Mouse (Mus musculus): ENCODE measurements around the gene Qsox2. TPM values are rescaled to one million over a fixed set of nuclear protein-coding genes. Genes with fewer than 3 reads are reported as not detected.

Gene Qsox2
- polyA plus RNA-seq, 1 experiment from 2014 or later: 13.5 TPM

DNA sequence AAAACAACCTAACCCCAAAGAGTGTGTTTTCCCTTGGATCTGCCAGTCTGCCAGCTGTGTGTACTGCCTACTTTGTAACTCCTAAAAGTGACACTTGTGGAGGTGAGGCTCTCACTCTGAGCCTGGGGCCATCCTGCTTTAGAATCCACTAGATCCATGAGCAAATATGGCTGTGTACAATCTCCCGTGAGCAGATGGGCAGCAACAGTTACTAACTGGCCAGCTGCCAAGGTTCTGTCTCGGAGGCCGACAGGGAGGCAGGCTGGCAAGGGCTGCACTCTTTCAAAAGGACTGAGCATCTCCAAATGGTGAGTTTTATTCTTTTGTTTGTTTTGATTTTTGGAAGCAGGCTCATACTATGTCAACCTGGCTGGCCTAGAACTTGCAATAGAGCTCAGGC is 22.8 kb downstream of the Qsox2 start:
- Histone ChIP-seq H3K4me3 (no peak overlapping the region), H3K9ac (no peak overlapping the region), H3K4me1 (peaks cover 17% of the 10 kb centered on the region), H3K36me3 (ENCODE audit: poor library complexity, severe bottlenecking) (peaks cover 86% of the 10 kb centered on the region), H3K27ac (peak overlapping the region; percentile 59), H3K4me2 (no peak overlapping the region), H3K27me3 (no peaks in the 10 kb centered on the region), H3K9me3 (replicated peaks) (no peaks in the 10 kb centered on the region)
- 15% methylated on average over 3 of the region's 3 CpGs for WGBS
- ATAC-seq: peak; percentile 59; the same call in 1 of the 2 replicates

DNA sequence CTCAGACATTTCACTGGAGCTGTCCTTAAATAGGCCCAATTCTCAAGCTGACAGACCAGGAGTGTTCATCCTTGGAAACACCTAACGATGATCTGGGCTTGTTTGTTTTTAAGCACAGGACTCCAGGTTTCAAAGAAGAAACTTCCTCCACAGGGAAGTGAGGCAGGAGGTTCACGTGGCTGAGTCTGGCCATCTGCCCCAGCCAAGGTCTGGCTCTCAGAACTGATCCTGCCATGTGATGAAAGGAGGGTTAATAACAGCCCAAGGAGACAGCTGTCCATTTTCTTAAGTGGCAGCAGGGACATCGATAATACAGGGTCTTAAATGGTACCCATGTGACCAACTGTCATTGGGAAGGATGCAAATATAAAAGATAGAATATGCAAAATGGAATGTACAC is 27.8 kb downstream of the Qsox2 start:
- Histone ChIP-seq H3K9me3 (replicated peaks) (no peaks in the 10 kb centered on the region), H3K4me3 (no peak overlapping the region), H3K27ac (no peak overlapping the region), H3K4me1 (peaks cover 38% of the 10 kb centered on the region), H3K27me3 (peaks cover 42% of the 10 kb centered on the region), H3K9ac (no peak overlapping the region), H3K36me3 (ENCODE audit: poor library complexity, severe bottlenecking) (peaks cover 48% of the 10 kb centered on the region), H3K4me2 (no peak overlapping the region)
- ATAC-seq: no peak
- WGBS: 70% methylated on average over 3 of the region's 3 CpGs

DNA sequence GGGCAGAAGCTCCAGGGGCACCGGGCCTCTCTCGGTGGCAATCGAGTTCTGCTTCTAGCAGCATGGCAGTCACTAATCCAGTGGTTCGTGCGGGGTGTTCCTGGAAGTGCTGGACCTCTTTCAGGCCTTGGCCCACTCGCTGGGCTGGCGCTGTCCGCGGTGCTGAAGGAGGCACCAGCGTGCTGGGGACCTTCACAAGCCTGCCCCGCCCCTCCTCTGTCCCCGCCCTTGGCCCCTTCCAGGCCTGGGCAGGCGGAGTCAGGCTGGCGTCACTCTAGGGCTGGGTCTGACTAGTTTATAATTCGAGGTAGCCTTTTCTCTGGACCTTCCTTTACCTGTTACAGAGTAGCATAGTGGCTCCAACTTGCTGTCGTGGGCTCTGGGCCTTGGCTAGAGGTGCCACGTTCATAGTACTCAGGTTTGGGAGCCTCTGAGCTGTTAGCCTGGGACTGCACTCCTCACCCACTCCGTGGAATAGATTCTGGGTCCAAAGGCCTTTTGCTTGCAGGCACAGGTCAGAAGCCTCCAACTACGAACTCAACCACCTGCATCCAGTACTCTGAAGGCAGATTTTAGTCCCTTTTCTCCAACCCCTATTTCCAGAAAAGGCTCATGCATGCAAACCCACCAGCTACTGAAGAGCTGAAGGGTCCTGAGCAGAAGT is 29.1 kb downstream of the Qsox2 start, which contains the start of gene Lhx3:
Gene Lhx3, minus strand, starts transcription at position 164 of the 664 bp plus-strand sequence.
- H3K27ac ChIP-seq: no peak within 1 kb of the TSS
- ATAC-seq: 0 out of 2 replicates have a peak, but pooled peaks have one; percentile 21
- peaks cover 38% of the 10 kb centered on the region for H3K36me3 ChIP-seq (ENCODE audit: poor library complexity, severe bottlenecking)
- H3K4me3 ChIP-seq: no peak within 1 kb of the TSS
- 6% methylated on average over 19 of the region's 19 CpGs for WGBS
- no peak within 1 kb of the TSS for H3K9ac ChIP-seq
- H3K4me1 ChIP-seq: peaks cover 29% of the 10 kb centered on the region
- H3K4me2 ChIP-seq: no peak within 1 kb of the TSS
- peaks cover 55% of the 10 kb centered on the region for H3K27me3 ChIP-seq
- no peaks in the 10 kb centered on the region for H3K9me3 ChIP-seq (replicated peaks)

DNA sequence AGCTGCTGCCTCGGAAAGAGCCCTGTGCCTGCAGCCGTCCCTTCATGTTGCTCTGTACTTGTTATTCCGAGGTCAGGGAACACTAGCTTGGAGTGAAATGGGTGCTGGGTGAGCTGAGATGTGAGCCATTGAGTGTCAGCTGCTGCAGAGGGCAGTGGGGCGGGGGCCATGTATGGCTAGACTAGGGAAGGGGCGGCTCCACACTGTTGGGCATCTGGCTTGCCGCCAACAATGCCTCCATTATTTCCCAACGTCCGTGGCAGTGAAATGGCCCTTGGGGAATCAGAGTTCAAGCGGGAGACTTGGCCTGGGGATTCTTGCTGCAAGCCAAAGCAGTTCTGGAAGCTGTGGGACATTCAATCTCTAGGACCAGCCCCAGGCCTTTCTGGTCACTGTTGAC is 29.8 kb downstream of the Qsox2 start:
- Histone ChIP-seq H3K9ac (no peak overlapping the region), H3K27ac (no peak overlapping the region), H3K4me2 (no peak overlapping the region), H3K36me3 (ENCODE audit: poor library complexity, severe bottlenecking) (peaks cover 32% of the 10 kb centered on the region), H3K27me3 (peaks cover 62% of the 10 kb centered on the region), H3K9me3 (replicated peaks) (no peaks in the 10 kb centered on the region), H3K4me1 (peaks cover 34% of the 10 kb centered on the region), H3K4me3 (no peak overlapping the region)
- WGBS: 3% methylated on average over 9 of the region's 9 CpGs
- ATAC-seq: 0 out of 2 replicates have a peak, but pooled peaks have one; percentile 41

DNA sequence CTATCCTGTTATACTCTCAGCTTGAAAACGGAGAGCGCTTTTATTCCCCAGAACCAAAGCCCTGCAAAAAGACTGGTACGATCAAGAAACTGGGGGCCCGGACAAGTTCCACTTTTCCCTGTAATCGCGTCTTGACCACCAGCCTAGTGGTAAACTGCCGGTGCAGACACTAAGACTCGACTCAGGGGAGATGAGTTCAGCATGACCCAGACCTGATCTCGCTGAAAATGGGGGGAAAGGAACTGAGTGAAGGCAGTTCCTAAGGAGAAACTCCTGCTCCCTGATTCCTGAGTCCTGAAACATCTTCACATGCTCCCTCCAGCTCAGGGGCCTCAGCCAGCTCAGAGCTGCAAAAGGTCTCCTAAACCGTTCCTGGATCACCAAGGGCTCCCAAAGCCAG is 31.6 kb downstream of the Qsox2 start:
- no peak overlapping the region for H3K9ac ChIP-seq
- 8% methylated on average over 10 of the region's 10 CpGs for WGBS

DNA sequence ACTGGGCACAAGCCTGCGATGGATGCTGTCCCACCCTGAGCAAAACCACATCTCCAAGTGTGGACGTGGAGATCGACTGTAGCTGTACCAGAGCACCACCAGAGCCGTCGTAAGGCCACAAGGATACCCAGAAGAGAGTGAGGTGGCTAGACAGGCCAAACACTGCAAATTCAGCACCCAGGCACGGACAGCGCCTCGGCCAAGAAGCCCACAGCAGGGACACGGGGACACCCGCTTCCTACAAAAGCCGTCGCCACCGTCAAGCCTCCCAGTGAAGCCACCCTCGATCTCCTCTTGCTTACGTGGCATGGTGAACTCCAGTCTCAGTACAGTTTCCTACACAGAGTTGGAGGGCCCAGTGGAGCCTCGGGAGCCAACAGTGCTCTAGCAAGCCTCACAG is 32.2 kb downstream of the Qsox2 start:
- H3K4me1 ChIP-seq: peaks cover 42% of the 10 kb centered on the region
- no peak overlapping the region for H3K4me3 ChIP-seq
- H3K9me3 ChIP-seq (replicated peaks): no peaks in the 10 kb centered on the region
- 2% methylated on average over 16 of the region's 16 CpGs for WGBS
- no peak overlapping the region for H3K4me2 ChIP-seq
- no peak overlapping the region for H3K9ac ChIP-seq
- H3K36me3 ChIP-seq (ENCODE audit: poor library complexity, severe bottlenecking): peaks cover 8% of the 10 kb centered on the region
- peaks cover 87% of the 10 kb centered on the region for H3K27me3 ChIP-seq
- H3K27ac ChIP-seq: no peak overlapping the region
- no peak for ATAC-seq

More for the DNA sequence above, 31.6 kb downstream of the Qsox2 start:
- Histone ChIP-seq H3K4me3 (no peak overlapping the region), H3K9me3 (replicated peaks) (no peaks in the 10 kb centered on the region), H3K27me3 (peaks cover 80% of the 10 kb centered on the region), H3K36me3 (ENCODE audit: poor library complexity, severe bottlenecking) (peaks cover 14% of the 10 kb centered on the region), H3K4me2 (no peak overlapping the region), H3K27ac (no peak overlapping the region), H3K4me1 (peaks cover 42% of the 10 kb centered on the region)
- no peak for ATAC-seq

DNA sequence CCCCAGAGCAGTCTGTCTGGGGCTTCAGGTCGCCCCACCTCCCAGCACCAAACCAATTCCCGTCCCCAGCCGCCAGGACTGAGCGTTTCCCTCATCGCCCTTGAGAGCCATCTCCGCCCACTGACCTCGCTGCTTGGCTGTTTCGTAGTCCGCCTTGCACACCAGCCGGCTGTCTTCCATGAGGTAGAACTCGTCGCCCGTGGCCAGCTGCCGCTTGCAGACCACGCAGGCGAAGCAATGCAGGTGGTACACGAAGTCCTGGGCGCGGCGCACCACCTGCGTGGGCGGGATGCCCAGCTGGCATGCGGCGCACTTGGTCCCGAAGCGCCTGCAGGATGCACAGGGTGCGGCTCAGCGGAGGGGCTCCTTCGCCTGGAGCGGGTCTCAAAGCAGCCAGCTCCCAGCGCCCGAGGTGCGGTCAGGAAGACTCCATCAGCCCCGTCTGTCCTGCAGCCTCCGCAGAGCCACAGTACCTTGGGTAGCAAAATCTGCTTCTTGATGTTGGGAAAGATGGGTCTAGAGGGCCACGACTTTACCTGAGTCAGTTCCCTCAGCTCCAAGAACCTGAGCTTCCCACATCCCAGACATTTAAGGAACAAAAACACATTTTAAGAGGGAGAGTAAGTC is 34.4 kb downstream of the Qsox2 start:
- Histone ChIP-seq H3K4me3 (peak overlapping the region; percentile 10; the same call in 1 of the 2 replicates), H3K4me2 (peak overlapping the region; percentile 26), H3K36me3 (ENCODE audit: poor library complexity, severe bottlenecking) (no peaks in the 10 kb centered on the region), H3K9me3 (replicated peaks) (no peaks in the 10 kb centered on the region), H3K27me3 (peaks cover 100% of the 10 kb centered on the region), H3K9ac (no peak overlapping the region), H3K4me1 (peaks cover 39% of the 10 kb centered on the region), H3K27ac (no peak overlapping the region)
- ATAC-seq: no peak
- under 1% methylated on average over 36 of the region's 36 CpGs for WGBS

DNA sequence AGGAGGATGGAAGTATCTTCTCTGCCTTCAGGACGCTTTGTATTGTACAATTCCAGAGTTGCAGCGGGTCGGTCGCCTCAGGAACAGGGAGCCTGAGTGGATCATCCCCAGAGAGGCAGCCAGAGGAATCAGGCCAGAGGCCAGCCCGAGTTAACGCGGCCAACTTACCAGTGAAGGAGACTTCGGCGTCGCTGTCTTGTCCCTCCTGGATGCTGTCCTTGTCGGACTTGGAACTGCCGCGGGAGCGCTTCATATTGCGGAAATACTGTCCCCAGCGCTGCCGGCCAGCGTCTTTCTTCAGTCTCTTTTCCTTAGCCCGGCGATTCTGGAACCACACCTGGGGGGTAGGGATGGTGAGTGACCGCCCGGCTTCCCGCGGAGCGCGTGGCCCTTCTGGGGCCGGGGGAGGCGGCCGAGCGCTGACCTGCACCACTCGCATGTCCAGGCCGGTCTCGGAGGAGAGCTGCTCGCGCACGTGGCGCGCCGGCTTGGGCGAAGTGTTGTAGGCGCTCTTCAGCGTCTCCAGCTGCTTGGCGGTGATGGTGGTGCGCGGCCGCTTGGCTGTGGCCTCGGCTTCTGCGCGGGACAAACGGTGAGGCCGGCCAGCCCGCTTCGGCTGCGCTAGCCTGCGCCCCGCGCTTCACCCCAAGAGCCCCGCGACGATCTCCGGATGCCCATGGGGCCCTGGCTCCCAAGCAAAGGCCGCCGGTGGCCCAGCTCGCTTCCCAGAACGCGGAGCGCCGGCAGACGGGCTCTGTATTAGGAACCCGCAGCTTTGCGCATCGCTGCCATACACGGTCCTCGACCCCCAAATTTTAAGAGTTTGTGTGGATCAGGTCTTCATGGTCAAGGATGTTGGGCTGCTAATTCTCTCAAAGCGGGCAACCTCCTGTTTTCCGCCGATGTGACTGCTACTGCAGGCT is 35.1 kb downstream of the Qsox2 start:
- Histone ChIP-seq H3K9me3 (replicated peaks) (no peaks in the 10 kb centered on the region), H3K4me1 (peaks cover 37% of the 10 kb centered on the region), H3K36me3 (ENCODE audit: poor library complexity, severe bottlenecking) (no peaks in the 10 kb centered on the region), H3K9ac (no peak overlapping the region), H3K4me2 (peak overlapping the region; percentile 26), H3K27me3 (peaks cover 100% of the 10 kb centered on the region), H3K27ac (no peak overlapping the region), H3K4me3 (peak overlapping the region; percentile 3; the same call in 1 of the 2 replicates)
- WGBS: under 1% methylated on average over 75 of the region's 77 CpGs
- no peak for ATAC-seq

DNA sequence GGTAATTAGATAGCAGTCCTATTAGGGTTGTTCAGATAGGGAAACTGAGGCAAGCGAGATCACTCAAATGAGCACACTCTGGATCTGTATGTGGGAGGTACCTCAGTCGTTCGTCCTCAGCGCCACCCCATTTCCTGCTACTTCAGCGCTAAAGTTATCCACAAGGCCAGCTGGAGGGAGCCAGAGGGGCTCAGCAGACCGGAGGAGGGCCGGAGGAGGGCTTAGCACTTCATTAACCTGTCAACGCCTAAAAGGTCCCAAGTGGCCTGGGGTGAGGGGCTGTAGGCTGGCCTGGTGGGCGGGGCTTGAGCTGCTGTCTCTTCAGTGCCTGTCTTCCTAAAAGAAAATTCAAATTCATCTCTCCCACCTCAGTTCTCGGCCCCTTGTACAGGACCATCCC is 38.8 kb downstream of the Qsox2 start:
- no peaks in the 10 kb centered on the region for H3K36me3 ChIP-seq (ENCODE audit: poor library complexity, severe bottlenecking)
- no peak overlapping the region for H3K27ac ChIP-seq
- no peaks in the 10 kb centered on the region for H3K9me3 ChIP-seq (replicated peaks)
- H3K4me1 ChIP-seq: peaks cover 55% of the 10 kb centered on the region
- H3K9ac ChIP-seq: no peak overlapping the region
- no peak overlapping the region for H3K4me3 ChIP-seq
- no peak overlapping the region for H3K4me2 ChIP-seq
- 3% methylated on average over 10 of the region's 10 CpGs for WGBS
- no peak for ATAC-seq
- peaks cover 87% of the 10 kb centered on the region for H3K27me3 ChIP-seq

DNA sequence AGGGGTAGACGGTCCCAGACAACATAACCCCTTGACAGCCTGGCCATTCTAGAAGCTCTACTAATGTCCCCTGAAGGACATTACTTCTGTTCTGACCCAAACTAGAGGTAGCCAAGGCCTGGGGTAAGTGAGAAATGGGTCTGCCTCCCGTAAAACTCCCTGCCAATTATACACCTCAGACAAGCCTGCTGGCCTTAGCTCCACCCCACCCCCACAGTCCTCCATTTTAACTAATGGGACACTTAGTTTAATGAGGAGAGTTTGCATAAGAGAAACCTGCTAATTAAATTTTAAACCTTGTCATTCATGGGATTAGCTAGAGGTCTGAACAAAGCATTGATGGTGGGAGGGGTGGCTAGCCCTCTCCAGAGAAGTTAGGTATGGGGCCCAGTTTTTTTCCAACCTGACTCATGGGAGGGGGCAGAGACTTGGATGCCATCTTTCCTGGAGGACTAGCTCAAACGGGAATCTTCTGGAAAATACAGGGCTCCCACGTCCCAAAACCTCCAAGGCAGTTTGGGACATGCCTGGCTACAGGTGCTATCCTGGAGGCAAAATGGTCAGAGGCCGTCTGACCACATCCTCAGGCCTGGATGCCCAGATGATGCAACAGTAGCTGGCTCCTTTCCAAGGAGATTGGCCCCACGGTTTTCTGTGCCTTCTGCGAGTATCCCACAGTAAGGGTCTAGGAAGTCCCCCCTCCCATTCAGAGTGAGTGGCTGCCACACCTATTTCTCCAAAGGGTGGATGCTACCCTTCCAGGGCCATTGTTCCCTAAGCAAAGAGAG is 42.6 kb downstream of the Qsox2 start:
- peaks cover 61% of the 10 kb centered on the region for H3K27me3 ChIP-seq
- H3K36me3 ChIP-seq (ENCODE audit: poor library complexity, severe bottlenecking): no peaks in the 10 kb centered on the region
- no peak overlapping the region for H3K4me3 ChIP-seq

DNA sequence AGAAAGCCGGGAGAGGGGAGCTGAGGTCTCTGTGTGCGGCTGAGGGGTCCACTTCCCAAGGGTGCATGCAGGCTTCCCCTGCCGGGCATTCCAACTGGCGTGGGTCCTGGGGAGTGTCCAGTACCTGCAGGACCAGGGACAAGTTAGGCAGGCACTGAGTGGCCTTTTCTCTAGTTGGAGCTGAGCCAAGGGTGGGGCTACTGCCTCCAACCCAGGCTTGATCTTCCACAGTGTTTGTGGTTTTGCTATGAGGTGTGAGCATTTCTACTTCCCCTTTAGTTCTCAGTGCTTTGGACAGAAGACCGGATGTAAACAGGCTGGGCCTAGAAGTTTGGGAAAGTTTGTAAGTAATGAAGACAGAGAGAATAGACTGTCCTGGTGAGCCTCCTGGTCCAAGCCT is 48.8 kb downstream of the Qsox2 start:
- WGBS: 81% methylated on average over 5 of the region's 5 CpGs

More for the DNA sequence above, 42.6 kb downstream of the Qsox2 start:
- peaks cover 41% of the 10 kb centered on the region for H3K4me1 ChIP-seq
- no peak overlapping the region for H3K9ac ChIP-seq
- 10% methylated on average over 7 of the region's 7 CpGs for WGBS
- H3K9me3 ChIP-seq (replicated peaks): no peaks in the 10 kb centered on the region
- H3K4me2 ChIP-seq: no peak overlapping the region
- H3K27ac ChIP-seq: no peak overlapping the region; the same call in 1 of the 2 replicates
- ATAC-seq: peak; percentile 27; the same call in 1 of the 2 replicates

More for the DNA sequence above, 48.8 kb downstream of the Qsox2 start:
- H3K36me3 ChIP-seq (ENCODE audit: poor library complexity, severe bottlenecking): no peaks in the 10 kb centered on the region
- H3K27ac ChIP-seq: no peak overlapping the region
- no peaks in the 10 kb centered on the region for H3K4me1 ChIP-seq
- H3K4me2 ChIP-seq: no peak overlapping the region
- H3K9me3 ChIP-seq (replicated peaks): no peaks in the 10 kb centered on the region
- H3K4me3 ChIP-seq: no peak overlapping the region
- H3K9ac ChIP-seq: no peak overlapping the region
- ATAC-seq: no peak
- H3K27me3 ChIP-seq: peaks cover 24% of the 10 kb centered on the region; the same call in 1 of the 2 replicates

Data from forebrain, embryonic 13.5 days (tissue).